Mouse (Mus musculus) G1E (cell line): ENCODE measurements at regions not wholly inside any gene's neighbourhood (a gene's known extent, or its start where the extent isn't known, plus 50 kb on each side); places are given as distances from the start of the nearest gene placed in this dataset.

Experiments used
- ATAC-seq: 2 replicates; pipeline ENCODE4 v1.8.0; 2016; ENCODE audit warnings: mild to moderate bottlenecking; ENCODE audit not compliant: insufficient number of reproducible peaks, poor library complexity, low FRiP score, severe bottlenecking; ENCODE audit errors: extremely low read depth
- DNase-seq: peaks from one replicate; pipeline ENCODE4 v3.0.0; 2012; ENCODE audit warnings: low spot score
- H3K27me3 ChIP-seq: 2 replicates; pipeline ENCODE4 v1.6.1; 2012; ENCODE audit warnings: mild to moderate bottlenecking, low read length, inconsistent platforms; ENCODE audit not compliant: insufficient read depth
- H3K36me3 ChIP-seq: replicated peaks from 2 replicates; pipeline ENCODE3; 2012; ENCODE audit warnings: mild to moderate bottlenecking, inconsistent platforms
- H3K4me1 ChIP-seq: 2 replicates; pipeline ENCODE4 v1.6.1; 2012; ENCODE audit warnings: low read depth, low read length, inconsistent platforms, mixed read lengths; ENCODE audit not compliant: insufficient read depth
- H3K4me3 ChIP-seq: 2 replicates; pipeline ENCODE4 v1.5.1; 2012; ENCODE audit warnings: low read depth, mild to moderate bottlenecking, inconsistent platforms, low read length, moderate library complexity, mixed read lengths
- H3K9me3 ChIP-seq: replicated peaks from 2 replicates; pipeline ENCODE4 v1.6.1; 2012; ENCODE audit warnings: inconsistent platforms
- CTCF ChIP-seq: IDR thresholded peaks from 2 replicates; pipeline ENCODE4 v1.5.1; 2012; ENCODE audit warnings: low read depth, low read length, inconsistent platforms, mixed read lengths
- GATA1 ChIP-seq: IDR thresholded peaks from 2 replicates; pipeline ENCODE4 v1.6.1; 2012; ENCODE audit warnings: borderline replicate concordance, low read length, inconsistent platforms, mixed read lengths
- GATA2 ChIP-seq: IDR thresholded peaks from 2 replicates; pipeline ENCODE4 v1.6.1; 2012; ENCODE audit warnings: low read depth, low read length, inconsistent platforms, borderline replicate concordance
- POLR2AphosphoS5 ChIP-seq: IDR thresholded peaks from 2 replicates; pipeline ENCODE4 v1.6.1; 2012; ENCODE audit warnings: low read depth, low read length, inconsistent platforms; ENCODE audit not compliant: insufficient replicate concordance
- TAL1 ChIP-seq: conservative IDR thresholded peaks from 2 replicates; pipeline ENCODE4 v1.6.1; 2012; ENCODE audit warnings: low read depth, low read length, inconsistent platforms, mixed read lengths

DNA sequence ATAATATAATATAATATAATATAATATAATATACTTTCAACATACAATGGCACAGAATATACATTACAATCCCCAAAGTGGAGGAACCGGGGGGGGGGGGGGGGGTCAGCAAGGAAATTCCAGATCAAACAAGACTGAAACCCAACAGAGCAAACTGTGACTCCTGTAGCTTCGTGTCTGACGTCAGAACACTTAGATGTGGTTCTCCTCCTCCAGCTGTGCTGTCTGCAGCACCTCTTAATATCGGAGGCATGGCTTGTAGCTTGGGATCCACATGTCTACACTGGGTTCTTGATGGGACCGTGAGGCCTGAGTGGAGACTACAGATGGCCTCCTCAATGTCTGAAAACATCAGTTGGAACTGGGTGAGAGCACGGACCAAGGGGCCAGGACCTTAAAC lies 390.3 kb upstream of the Tbx3 start:
- TF ChIP-seq CTCF (no peak), POLR2AphosphoS5 (no peak), TAL1 (no peak), GATA2 (no peak), GATA1 (no peak)
- no peak for ATAC-seq
- H3K4me1 ChIP-seq, result no peaks in the 10 kb centered on the region
- peaks cover 66% of the 10 kb centered on the region for H3K9me3 ChIP-seq
- H3K36me3 ChIP-seq, result no peaks in the 10 kb centered on the region
- no peak for DNase-seq
- H3K27me3 ChIP-seq, result no peaks in the 10 kb centered on the region
- no peak overlapping the region for H3K4me3 ChIP-seq

GRCm38 (mm10) chr5:119289808-119290207 lies 380.7 kb upstream of the Tbx3 start:
- Histone ChIP-seq H3K36me3 (no peaks in the 10 kb centered on the region), H3K27me3 (no peaks in the 10 kb centered on the region), H3K9me3 (peaks cover 82% of the 10 kb centered on the region), H3K4me1 (no peaks in the 10 kb centered on the region), H3K4me3 (no peak overlapping the region)
- ATAC-seq (no peak), DNase-seq (no peak)
- no peak for TF ChIP-seq GATA1
- no peak for TF ChIP-seq GATA2
- TF ChIP-seq TAL1, result no peak
- TF ChIP-seq CTCF, result no peak
- no peak for TF ChIP-seq POLR2AphosphoS5

DNA sequence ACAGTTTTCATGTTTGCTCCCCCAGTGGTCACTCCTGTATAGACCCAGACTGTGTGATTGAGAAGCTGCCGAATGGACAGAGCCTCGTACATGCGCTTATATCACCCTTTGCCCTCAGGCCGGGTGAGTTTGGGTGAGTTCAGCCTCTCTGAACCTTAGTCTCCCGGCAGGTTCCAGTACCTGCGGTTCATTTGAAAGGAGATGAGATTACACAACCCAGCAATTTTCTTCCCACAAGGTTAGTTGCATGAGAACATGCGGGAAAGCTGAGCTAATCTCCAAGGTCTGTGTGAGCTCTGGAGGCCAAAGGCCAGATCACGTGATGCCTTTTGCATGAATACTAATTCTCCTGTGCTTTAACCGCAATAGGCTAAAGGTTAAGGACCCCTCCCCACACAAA lies 378.1 kb upstream of the Tbx3 start:
- H3K36me3 ChIP-seq, result no peaks in the 10 kb centered on the region
- DNase-seq (no peak), ATAC-seq (no peak)
- no peaks in the 10 kb centered on the region for H3K4me1 ChIP-seq
- peaks cover 76% of the 10 kb centered on the region for H3K9me3 ChIP-seq
- H3K4me3 ChIP-seq, result no peak overlapping the region
- H3K27me3 ChIP-seq, result no peaks in the 10 kb centered on the region
- no peak for TF ChIP-seq GATA1
- TF ChIP-seq CTCF, result no peak
- no peak for TF ChIP-seq GATA2
- TF ChIP-seq TAL1, result no peak
- TF ChIP-seq POLR2AphosphoS5, result no peak

GRCm38 (mm10) chr5:119292889-119293288 lies 377.6 kb upstream of the Tbx3 start:
- Histone ChIP-seq H3K4me1 (no peaks in the 10 kb centered on the region), H3K27me3 (no peaks in the 10 kb centered on the region), H3K9me3 (peaks cover 78% of the 10 kb centered on the region), H3K36me3 (no peaks in the 10 kb centered on the region), H3K4me3 (no peak overlapping the region)
- TF ChIP-seq CTCF, result no peak
- TF ChIP-seq POLR2AphosphoS5, result no peak
- no peak for TF ChIP-seq GATA1
- no peak for TF ChIP-seq TAL1
- TF ChIP-seq GATA2, result no peak
- no peak for DNase-seq
- no peak for ATAC-seq

DNA sequence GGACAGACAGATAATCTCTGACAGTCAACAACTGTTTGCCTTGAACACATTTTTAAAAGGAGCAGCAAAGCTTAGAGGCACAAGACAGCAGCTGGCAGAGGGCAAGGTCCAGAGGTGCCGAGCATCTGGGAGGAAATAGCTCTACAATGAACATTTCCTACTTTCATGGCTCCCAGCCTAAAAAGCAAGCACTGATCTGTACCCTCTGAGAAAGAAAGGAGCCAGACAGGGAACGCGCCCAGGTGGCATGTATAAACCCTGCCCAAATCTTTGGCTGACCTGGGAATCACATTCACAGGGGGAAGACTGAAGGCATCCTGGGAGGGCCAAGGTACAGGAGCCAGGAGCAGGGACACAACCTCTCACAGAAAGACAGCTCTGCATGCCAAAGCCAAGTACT lies 371.2 kb upstream of the Tbx3 start:
- no peak for TF ChIP-seq POLR2AphosphoS5
- no peak for TF ChIP-seq TAL1
- no peak for TF ChIP-seq GATA2
- TF ChIP-seq GATA1, result no peak
- no peak for TF ChIP-seq CTCF
- Histone ChIP-seq H3K27me3 (no peaks in the 10 kb centered on the region), H3K36me3 (no peaks in the 10 kb centered on the region), H3K4me1 (no peaks in the 10 kb centered on the region), H3K9me3 (peaks cover 69% of the 10 kb centered on the region), H3K4me3 (no peak overlapping the region)
- ATAC-seq (no peak; the same call in 1 of the 2 replicates), DNase-seq (no peak)

DNA sequence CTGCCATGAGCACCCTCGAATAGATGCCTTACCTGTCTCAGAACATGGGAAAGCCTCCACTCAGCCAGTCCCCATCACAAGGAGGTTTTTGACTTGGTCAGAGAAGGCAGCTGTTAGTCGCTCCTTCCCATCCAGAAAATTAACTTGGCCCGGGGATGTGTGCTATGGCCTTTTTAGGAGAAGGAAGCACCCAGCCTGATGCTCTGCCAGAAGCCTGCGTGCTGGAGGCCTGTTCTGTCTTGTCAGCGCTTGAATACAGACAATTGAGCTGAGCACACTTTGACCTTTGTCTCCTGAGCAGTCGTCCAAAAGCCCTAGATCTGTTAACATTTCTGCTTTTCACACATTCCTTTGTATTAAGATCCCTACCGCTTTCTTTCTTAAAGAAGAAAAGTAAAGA lies 370.4 kb upstream of the Tbx3 start:
- H3K4me1 ChIP-seq, result no peaks in the 10 kb centered on the region

GRCm38 (mm10) chr5:119301539-119301938 lies 368.9 kb upstream of the Tbx3 start:
- no peak for DNase-seq

More for the DNA sequence above, 370.4 kb upstream of the Tbx3 start:
- H3K27me3 ChIP-seq, result no peaks in the 10 kb centered on the region
- ATAC-seq (no peak), DNase-seq (no peak)
- no peaks in the 10 kb centered on the region for H3K36me3 ChIP-seq
- peaks cover 65% of the 10 kb centered on the region for H3K9me3 ChIP-seq
- TF ChIP-seq GATA1, result no peak
- TF ChIP-seq TAL1, result no peak
- no peak for TF ChIP-seq POLR2AphosphoS5
- no peak for TF ChIP-seq GATA2
- no peak for TF ChIP-seq CTCF
- no peak overlapping the region for H3K4me3 ChIP-seq

More at GRCm38 (mm10) chr5:119301539-119301938, 368.9 kb upstream of the Tbx3 start:
- ATAC-seq, result no peak
- H3K36me3 ChIP-seq, result no peaks in the 10 kb centered on the region
- TF ChIP-seq CTCF (no peak), GATA1 (no peak), POLR2AphosphoS5 (no peak), GATA2 (no peak), TAL1 (no peak)
- peaks cover 70% of the 10 kb centered on the region for H3K9me3 ChIP-seq
- H3K27me3 ChIP-seq, result no peaks in the 10 kb centered on the region
- no peaks in the 10 kb centered on the region for H3K4me1 ChIP-seq
- H3K4me3 ChIP-seq, result no peak overlapping the region
